Mouse (Mus musculus) CH12.LX (cell line): ENCODE results near the gene T2.

Source experiments
- CHD1 ChIP-seq: IDR thresholded peaks from 2 replicates; pipeline ENCODE4 v1.6.1; 2012; ENCODE audit warnings: low read depth, low read length, improper control_type of control experiment, inconsistent platforms
- CTCF ChIP-seq, 2 experiments: IDR thresholded peaks in 1 of 2; conservative IDR thresholded peaks in 1 of 2; 2 replicates each; pipeline ENCODE4 v1.5.1; 2011 to 2012; ENCODE audit warnings: low read depth in 2 of 2, low read length in 2 of 2, improper control_type of control experiment in 1 of 2, inconsistent platforms in 1 of 2, mild to moderate bottlenecking in 1 of 2, moderate library complexity in 1 of 2
- E2F4 ChIP-seq: IDR thresholded peaks from 2 replicates; pipeline ENCODE4 v1.6.1; 2011; ENCODE audit warnings: low read depth, low read length, improper control_type of control experiment; ENCODE audit not compliant: insufficient replicate concordance
- GABPA ChIP-seq: IDR thresholded peaks from 2 replicates; pipeline ENCODE4 v1.6.1; 2012; ENCODE audit warnings: low read depth, low read length, improper control_type of control experiment, inconsistent platforms; ENCODE audit not compliant: insufficient replicate concordance
- JUN ChIP-seq: IDR thresholded peaks from 2 replicates; pipeline ENCODE4 v1.6.1; 2011; ENCODE audit warnings: low read depth, mild to moderate bottlenecking, low read length, improper control_type of control experiment, moderate library complexity; ENCODE audit not compliant: insufficient read depth
- MXI1 ChIP-seq: IDR thresholded peaks from 2 replicates; pipeline ENCODE4 v1.6.1; 2011; ENCODE audit warnings: mild to moderate bottlenecking, low read depth, low read length, improper control_type of control experiment
- NRF1 ChIP-seq: IDR thresholded peaks from 2 replicates; pipeline ENCODE4 v1.6.1; 2014; ENCODE audit warnings: low read depth, mild to moderate bottlenecking, inconsistent platforms, low read length, improper control_type of control experiment, moderate library complexity
- POLR2A ChIP-seq: IDR thresholded peaks from 2 replicates; pipeline ENCODE4 v1.6.1; 2011; ENCODE audit warnings: low read depth, mild to moderate bottlenecking, improper control_type of control experiment, low read length
- RCOR1 ChIP-seq: conservative IDR thresholded peaks from 2 replicates; pipeline ENCODE4 v1.6.1; 2012; ENCODE audit warnings: low read depth, mild to moderate bottlenecking, inconsistent platforms, low read length, improper control_type of control experiment

GRCm38 (mm10) chr17:8351088-8351487 lies 4.7 kb upstream of the T2 start:
- TF ChIP-seq CTCF (conservative IDR thresholded peaks at IDR 0.05 in 1 of 2, IDR thresholded peaks at IDR 0.05 in 1 of 2; ENCODE audit: low read depth in 2 of 2, low read length in 2 of 2) (no peak), MXI1 (no peak), GABPA (no peak), JUN (no peak), RCOR1 (no peak), POLR2A (no peak), NRF1 (no peak), E2F4 (no peak), CHD1 (no peak)
